Mouse (Mus musculus) cerebellum, adult 18-20 months (tissue): ENCODE measurements around the gene Zfp541.

ENCODE experiments used
- DNase-seq, 2 experiments: peaks; one replicate each; pipeline ENCODE4 v3.0.0; 2021

Gene Zfp541

DNA sequence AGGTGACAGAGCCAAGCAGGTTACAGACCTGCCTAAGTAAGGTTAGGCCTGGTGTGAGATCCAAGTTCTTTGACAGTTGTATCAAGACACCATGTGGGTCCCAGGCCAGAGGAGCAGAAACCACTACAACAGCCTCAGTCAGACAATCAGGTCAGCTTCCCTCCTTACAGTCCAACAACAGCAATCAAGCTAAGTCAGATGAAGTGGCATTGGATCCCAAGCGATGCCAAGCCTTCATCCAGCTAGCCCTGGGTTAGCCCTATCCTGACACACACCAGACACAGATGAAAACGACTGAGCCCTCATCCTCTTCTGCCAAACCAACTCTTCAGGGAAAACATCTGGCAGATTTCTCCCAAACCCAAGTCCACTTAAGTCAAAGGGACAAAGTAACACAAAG, 16.1 kb upstream of the Zfp541 start:
- no peak for DNase-seq

GRCm38 (mm10) chr7:16046101-16046480, 15.5 kb upstream of the Zfp541 start:
- peak in 1 of 2 experiments; percentile 44 for DNase-seq

DNA sequence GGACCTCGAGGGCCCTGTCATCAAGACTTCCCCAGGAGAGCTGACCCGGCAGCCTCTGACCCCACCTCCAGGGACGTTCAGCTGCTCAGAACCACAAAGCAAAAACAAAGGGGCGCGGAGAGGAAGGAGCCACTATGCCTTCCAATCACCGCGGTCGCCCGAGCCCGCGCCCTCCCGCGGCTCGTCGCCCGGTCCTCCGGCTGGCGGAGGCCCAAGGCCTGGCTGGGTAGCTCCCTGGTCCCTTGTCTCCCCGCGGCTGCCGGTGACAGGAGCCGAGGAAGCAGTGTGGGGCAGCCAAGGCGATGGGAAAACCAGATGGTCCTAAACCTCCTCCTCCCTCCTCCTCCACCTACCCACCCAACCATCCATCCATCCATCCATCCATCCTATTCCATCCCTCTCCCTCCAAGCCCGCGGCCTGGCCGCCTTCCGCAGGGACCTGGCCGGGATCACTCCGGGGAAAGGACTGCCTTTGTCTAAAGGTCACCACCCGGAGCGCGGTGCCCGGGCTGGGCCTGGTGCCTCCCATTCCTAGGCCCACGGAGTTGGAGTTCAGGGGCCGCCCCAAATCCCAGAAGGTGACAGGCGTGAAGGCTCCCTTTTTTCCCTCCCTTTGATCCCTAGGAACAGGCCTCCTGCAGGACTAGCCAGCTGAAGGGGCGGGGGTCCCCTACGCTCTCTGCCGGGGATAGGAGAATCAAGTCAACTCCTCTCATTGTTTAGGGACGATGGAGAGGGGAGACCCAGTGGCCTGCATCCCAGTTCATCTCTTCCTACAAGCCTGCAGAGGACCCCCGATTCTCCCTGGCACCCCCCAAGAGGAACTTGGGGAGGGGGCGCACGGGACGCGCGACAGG, 14.9 kb upstream of the Zfp541 start:
- DNase-seq: peak; percentile 76 to 84

DNA sequence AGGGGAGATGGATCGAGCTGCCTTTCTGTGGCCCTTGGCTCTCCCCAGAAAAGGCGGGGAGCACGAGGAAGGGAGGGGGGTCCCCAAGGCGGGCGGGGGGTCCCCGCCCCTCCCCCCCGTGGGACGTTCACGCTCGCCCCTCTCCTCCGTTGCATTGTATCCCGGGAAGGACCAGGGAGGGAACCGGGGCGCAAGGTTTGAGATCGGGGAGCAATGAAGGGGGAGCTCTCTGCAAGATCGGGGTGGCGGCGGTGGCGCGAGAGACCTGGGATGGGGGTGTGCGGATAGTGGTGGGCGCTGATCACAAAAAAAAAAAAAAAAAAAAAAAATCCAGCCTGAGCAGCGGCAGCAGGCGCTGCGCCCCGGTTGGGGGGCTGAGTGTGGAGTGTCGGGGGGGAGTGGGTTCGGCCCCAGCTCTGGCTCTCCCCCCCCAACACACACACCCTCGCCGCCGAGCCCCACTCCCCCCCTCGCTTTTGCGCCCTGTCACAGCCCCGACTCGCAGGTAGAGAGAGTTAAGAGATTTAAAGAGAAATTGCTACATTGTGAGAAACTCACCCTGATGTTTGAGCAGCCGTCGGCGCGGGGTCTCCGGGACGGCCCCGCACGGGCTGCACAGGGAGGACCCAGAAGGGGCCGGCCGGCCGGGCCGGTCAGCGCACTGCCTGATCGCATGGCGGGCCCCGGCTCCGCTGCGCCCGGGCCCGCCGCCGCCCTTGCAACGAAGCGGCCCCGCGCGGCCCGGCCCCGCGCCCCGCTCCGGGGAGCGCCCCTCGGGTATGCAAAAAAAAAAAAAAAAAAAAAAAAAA, 14.1 kb upstream of the Zfp541 start, which contains the start of gene Bicra:
Gene Bicra, minus strand, starts transcription at position 584 of the 809 bp plus-strand sequence.
- peak; percentile 77 to 86 for DNase-seq

- DNase-seq: peak; percentile 96 to 98
Observed at GRCm38 (mm10) chr7:16048164-16048564, 13.4 kb upstream of the Zfp541 start.

DNA sequence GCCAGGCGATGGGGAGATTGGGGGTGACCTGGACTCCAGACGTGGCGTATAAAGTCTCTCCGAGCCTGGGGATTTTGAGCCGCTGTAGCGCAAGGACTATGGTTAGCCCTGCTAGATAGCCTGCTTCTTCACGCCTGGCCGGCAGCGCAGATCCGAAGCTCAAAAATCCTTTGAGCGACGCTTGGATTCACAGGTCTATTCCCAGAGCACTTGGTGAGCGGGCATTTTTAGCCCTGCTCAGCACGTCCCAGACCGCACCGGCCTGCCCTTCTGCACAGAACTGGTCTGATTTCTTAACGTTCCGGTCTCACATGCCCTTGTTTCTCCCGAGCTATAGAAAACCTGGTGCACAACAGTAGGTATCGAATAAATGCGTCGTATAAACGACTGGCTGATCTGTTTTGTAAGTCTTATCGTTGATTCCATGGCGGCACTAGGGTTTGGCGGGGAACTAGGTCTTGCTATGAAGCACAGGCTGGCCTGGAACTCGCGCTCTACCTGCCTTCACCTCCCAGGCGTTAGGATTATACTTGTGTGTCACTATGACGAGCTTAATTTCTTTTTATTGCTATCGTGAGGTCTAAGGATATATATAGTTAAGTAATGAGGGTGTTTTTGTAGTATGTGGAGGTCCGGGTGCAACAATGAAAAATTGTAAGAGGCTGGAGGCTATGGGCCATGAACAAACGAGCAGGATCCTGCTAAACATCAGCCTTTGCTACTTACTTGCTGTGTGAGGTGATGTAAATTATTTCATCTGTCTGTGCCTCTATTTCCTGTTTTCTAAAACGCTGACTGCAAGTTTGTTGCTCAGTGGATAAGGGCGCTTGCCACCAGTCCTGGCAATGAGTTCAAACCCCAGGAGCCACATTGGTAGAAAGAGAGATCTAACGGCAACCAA, 12.7 kb upstream of the Zfp541 start:
- DNase-seq: no peak

- DNase-seq: no peak
Observed at GRCm38 (mm10) chr7:16049576-16049915, 12.1 kb upstream of the Zfp541 start.

GRCm38 (mm10) chr7:16050600-16050999, 11.0 kb upstream of the Zfp541 start:
- no peak for DNase-seq

DNA sequence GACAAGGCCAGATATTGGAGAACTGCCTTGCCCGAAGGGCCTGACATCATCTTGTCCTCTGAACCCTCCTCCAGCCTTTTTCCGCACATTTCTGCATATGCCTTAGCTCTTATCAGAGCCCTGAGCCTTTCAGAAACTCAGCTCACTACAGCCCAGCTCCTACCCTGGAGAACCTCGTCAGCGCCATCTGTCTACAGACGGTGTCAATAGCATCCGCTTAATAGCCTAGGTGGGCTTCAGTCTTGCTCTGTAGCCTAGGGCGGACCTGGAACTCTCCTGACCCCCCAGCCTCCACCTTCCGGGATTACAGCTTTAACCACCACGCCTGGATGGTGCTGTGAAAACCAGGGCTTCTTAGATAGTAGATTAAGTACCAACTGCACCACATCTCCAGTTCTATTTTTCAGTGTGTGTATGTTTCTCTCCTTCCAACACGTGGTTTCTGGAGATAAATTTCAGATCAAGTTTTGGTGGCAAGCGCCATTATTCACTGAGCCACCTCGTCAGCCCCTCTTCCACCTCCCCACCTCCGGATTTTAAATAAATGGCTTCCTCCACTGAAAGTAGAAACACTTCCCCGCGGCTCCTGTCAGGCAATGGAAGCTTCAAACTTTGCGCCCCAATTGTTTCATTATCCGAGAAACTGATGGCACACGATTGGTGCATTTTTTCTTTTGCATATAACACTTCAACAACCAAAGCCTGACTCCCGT, 9.6 kb upstream of the Zfp541 start:
- peak; percentile 81 to 83 for DNase-seq

DNA sequence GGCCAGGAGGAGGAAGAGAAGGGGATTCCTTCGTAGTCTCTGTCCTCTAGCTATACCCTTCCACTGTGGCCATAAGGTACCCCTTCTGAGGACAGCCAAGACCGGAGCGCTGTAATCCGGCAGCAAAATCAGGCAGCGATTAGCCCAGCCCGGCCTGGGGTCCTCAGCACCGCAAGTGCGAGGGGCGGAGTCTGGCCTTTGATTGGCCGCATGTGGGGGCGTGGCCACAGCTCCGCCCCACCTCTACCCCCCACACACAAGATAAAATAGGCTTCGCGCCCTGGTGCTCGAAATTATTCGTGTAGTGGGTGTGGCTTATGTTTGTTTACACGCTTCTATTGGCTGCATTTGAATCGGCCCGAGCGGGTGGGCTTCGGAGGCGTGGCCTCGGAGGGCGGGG, 8.9 kb upstream of the Zfp541 start:
- peak; percentile 87 for DNase-seq

- DNase-seq: no peak
Observed at GRCm38 (mm10) chr7:16053105-16053504, 8.5 kb upstream of the Zfp541 start.

DNA sequence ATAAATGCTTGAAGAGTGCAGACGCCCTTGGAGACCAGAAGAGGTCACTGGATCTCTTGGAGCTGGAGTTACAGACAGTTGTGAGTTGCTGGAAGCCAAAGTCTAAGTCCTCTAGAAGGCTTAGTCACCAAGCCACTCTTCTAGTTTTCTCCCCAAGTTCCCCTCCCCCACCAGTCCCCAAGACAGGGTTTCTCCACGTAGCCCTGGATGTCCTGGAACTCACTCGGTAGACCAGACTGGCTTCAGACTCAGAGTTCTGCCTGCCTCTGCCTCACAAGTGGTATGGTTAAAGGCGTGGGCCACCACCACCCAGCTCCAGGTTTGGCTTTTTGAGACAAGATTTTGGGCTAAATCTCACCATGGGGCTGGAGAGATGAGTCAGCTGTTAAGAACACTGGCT, 6.6 kb upstream of the Zfp541 start:
- DNase-seq: no peak

DNA sequence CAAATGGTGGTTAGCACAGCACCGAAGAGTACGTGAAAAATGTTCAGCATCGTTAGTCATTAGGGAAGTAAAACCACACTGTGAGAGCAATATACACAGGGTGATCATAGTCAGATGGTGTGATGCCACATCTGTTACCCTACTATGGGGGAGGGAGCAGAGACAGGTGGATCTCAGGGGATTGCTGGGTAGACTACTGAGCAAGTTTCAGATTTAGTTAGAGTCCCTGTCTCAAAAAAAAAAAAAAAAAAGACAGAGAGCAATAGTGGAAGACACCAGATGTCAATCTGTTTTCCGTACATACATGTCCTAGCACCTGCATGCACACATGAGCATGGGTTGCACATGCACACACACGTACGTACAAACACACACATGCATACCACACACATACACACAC, 5.9 kb upstream of the Zfp541 start:
- no peak for DNase-seq

DNA sequence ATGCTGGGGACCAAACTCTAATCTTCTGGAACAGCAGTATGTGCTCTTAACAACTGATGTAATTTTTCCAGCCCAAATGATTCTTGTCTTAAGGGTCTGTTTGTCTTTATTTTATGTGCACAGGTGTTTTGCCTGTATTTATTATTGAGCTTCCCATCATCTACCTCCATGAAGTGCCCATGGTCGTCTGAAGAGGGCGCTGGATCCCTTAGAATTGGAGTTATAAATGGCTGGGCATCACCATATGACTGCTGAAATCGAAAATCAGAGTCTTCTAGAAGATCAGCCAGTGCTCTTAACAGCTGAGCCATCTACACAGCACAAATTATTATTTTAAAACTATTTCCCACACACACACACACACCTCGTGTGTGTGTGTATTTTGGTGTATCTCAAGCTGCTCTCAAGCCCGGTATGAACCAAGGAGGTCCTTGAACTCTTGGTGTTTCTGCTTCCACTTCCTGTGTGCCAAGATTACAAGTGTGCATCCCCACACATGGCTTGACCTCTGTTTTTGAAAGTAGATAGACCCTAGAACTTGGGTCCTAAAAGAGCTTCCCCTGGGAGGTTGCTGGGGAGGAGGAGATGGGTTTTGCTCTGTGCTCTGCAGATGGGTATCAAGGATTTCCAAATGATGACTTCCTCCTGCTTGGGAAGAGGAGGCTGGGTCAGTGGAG, 5.0 kb upstream of the Zfp541 start:
- peak; percentile 78 to 81 for DNase-seq

DNA sequence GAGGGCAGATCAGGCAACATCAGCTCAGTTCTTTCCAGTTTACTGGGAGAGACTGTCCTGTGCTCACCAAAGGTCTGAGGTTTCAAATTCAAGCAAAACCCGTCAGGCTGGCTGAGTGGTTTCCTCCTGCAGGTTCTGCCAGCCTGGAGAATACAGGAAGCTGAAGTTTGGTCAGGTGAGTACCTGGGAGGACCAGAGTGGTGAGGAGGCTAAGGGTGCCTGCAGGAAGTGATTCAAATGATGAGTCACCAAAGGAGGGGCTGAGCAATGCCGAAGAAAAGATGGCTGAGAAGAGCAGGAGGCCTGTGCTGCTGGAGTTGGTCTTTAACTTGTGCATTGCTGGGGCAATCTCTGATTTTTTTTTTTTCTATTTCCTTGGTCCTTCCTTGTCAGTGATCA, 4.5 kb upstream of the Zfp541 start:
- no peak for DNase-seq

- no peak for DNase-seq
Observed at GRCm38 (mm10) chr7:16062099-16062420, 446 bp downstream of the Zfp541 start.

DNA sequence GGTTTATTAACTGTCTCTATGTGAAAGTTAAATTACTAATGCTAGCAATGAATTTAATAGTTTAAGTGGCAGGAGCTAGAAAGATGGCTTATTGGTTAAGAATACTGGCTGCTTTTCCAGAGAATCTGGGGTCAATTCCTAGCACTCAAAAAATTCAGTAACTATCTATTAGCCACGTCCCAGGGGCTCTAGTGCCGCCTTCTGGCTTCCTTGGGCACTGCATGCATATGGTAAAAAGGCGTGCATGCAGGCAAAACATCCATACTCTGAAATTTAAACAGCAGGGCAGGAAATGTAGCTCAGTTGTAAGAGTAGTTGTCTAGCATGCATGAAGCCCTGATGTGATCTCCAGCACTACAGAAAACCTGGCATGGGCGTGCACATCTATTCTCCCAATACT, 1.9 kb downstream of the Zfp541 start:
- DNase-seq: no peak

- DNase-seq: no peak
Observed at GRCm38 (mm10) chr7:16070846-16071245, 9.2 kb downstream of the Zfp541 start.

- DNase-seq: no peak
Observed at GRCm38 (mm10) chr7:16071906-16072305, 10.3 kb downstream of the Zfp541 start.

DNA sequence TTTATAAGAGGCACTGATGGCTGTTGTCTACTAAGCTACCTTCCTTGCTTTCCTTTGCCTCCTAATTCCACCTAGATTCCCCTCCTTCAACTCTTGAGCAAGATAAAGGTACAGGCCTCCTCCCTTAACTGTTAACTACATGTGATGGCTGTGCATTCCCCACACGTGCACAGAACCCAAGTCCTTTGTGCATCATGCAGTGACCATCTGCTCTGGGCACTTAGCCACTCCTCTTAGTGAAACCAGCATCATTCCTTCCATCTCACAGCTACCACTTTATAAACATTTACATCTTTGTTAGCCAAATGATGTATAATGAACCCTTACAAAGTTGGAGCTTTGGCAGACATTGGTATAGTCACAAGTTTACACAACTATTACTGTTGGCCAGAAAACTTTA, 18.3 kb downstream of the Zfp541 start:
- no peak for DNase-seq

DNA sequence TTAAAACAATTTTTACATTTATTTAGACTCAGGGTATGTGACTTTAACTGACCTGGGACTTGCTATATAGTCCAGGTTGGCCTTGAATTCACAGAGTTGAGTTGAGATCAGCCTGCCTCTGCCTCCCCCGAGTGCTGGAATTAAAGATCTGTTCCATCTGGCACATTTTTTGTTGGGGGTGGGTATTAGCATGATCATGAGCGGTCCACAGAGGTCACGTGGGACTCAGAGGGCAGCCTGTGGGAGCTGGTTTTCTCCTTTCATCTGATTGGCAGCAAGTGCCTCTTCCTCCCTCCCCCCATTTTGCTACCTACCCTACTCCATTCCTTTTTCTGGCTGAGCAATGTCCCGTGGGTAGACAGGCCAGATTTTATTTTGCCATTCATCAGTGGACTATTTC, 19.0 kb downstream of the Zfp541 start:
- DNase-seq: no peak

DNA sequence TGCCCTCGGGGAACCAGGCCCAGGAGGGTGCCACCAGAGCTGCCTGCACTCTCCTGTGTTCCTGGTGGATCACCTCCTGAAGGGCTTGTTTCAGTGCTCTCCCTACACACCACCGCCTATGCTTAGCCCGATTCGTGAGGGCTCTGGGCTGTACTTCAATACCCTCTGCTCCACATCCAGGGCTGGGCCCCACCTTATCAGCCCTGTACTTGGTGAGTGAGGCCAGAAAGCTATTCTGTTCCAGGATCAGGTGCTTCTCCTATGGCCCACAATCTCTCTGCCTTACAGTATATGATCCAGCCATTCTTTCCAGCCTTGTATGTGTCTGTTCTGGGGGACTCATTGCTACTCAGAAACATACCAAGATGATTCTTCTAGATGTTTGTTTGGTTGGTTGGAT, 21.7 kb downstream of the Zfp541 start:
- DNase-seq: no peak
